In the genomic region with DNA sequence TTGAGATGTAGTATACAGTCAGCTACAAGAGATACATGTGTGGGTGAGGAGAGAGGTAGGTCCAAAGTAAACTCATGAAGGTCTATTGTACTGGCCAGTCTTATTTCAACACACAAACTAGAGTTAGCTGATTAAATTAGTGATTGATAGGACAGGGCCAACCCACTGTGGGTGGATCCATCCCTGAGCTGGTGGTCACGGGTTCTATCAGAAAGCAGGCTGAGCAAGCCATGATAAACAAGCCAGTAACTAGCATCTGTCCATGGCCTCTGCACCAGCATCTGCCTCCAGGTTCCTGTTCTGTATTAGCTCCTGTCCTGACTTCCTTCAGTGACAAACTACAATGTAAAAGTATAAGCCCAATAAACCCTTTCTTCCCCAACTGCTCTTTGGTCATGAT, we compare ENCODE assay signal across 24 mouse cellular contexts.
DNase-seq lines count a peak whose midpoint lies in the region; ATAC-seq and TF ChIP-seq lines count a peak whose summit lies in the region.
"Had no signal": no experiment of that assay in that cellular context is flagged by ENCODE, and none has a peak within 500 bp of the region (broad histone marks: within the 10 kb centered on the region; RNA-seq: fewer than 3 reads in every experiment).

No protein-coding gene starts in this region.

- no peak for TF ChIP-seq POLR2A in MEL (IDR thresholded peaks at IDR 0.05; ENCODE audit: control insufficient read depth in 1 of 2, insufficient read depth in 1 of 2, low read depth in 1 of 2, low read length in 2 of 2, poor library complexity in 1 of 2)

- no peak for TF ChIP-seq CTCF in MEL (IDR thresholded peaks at IDR 0.05 in 2 of 3, conservative IDR thresholded peaks at IDR 0.05 in 1 of 3; ENCODE audit: control insufficient read depth in 1 of 3, insufficient read depth in 1 of 3, low read depth in 2 of 3, low read length in 3 of 3, poor library complexity in 1 of 3, severe bottlenecking in 1 of 3)

- no peaks in the 10 kb centered on the region for H3K9me3 ChIP-seq in MEL (replicated peaks; ENCODE audit: insufficient read depth, low read length)
- H3K9me3 ChIP-seq in liver, embryonic 11.5 days (ENCODE audit: control insufficient read depth, low read length): no peaks in the 10 kb centered on the region
- no peaks in the 10 kb centered on the region for H3K9me3 ChIP-seq in liver, embryonic 15.5 days (replicated peaks)
- no peaks in the 10 kb centered on the region for H3K9me3 ChIP-seq in midbrain, embryonic 14.5 days (ENCODE audit: control insufficient read depth, low read length)
- no peaks in the 10 kb centered on the region for H3K9me3 ChIP-seq in intestine, embryonic 15.5 days
- H3K9me3 ChIP-seq: embryonic facial prominence, embryonic 12.5 days; forebrain, embryonic 13.5 days; G1E; heart, embryonic 13.5 days; hindbrain, embryonic 12.5 days had no signal

- peak; percentile 68 for ATAC-seq in liver, embryonic 11.5 days (replicated peaks; ENCODE audit: low FRiP score)
- ATAC-seq in liver, embryonic 15.5 days (ENCODE audit: insufficient read depth): peak; percentile 71
- peak; percentile 59 for ATAC-seq in megakaryocyte-erythroid progenitor cell, adult 5-6 weeks (replicated peaks; ENCODE audit: low FRiP score, low TSS enrichment, poor library complexity, severe bottlenecking)
- no peak for ATAC-seq in midbrain, embryonic 14.5 days (ENCODE audit: low FRiP score, low TSS enrichment)
- no peak for ATAC-seq in intestine, embryonic 15.5 days
- ATAC-seq: CD4-positive, CD25-positive, alpha-beta regulatory T cell, adult 4 months; forebrain, embryonic 13.5 days; hindbrain, embryonic 16.5 days; inflammation-experienced regulatory T-cells, adult 6 months had no signal

- peak in 1 of 2 experiments; percentile 32; a peak in 2 of 4 replicates for TF ChIP-seq EP300 in MEL (IDR thresholded peaks at IDR 0.05; ENCODE audit: low read depth in 1 of 2, low read length in 2 of 2)

- no peak overlapping the region for H3K4me3 ChIP-seq in MEL (ENCODE audit: control insufficient read depth in 1 of 2, insufficient read depth in 1 of 2, low read depth in 2 of 2, low read length in 2 of 2)
- no peak overlapping the region for H3K4me3 ChIP-seq in liver, embryonic 11.5 days (ENCODE audit: low read depth, low read length)
- H3K4me3 ChIP-seq in liver, embryonic 15.5 days (replicated peaks): no peak overlapping the region
- H3K4me3 ChIP-seq in midbrain, embryonic 14.5 days (replicated peaks; ENCODE audit: low read depth, low read length): no peak overlapping the region
- H3K4me3 ChIP-seq in intestine, embryonic 15.5 days (replicated peaks): no peak overlapping the region
- H3K4me3 ChIP-seq: embryonic facial prominence, embryonic 12.5 days; forebrain, embryonic 13.5 days; heart, embryonic 13.5 days; hindbrain, embryonic 12.5 days had no signal

- no peak overlapping the region for H3K4me2 ChIP-seq in liver, embryonic 11.5 days
- no peak overlapping the region for H3K4me2 ChIP-seq in liver, embryonic 15.5 days
- no peak overlapping the region for H3K4me2 ChIP-seq in midbrain, embryonic 14.5 days (ENCODE audit: low read length)
- no peak overlapping the region for H3K4me2 ChIP-seq in intestine, embryonic 15.5 days (replicated peaks)
- H3K4me2 ChIP-seq: embryonic facial prominence, embryonic 12.5 days; forebrain, embryonic 13.5 days; heart, embryonic 13.5 days; hindbrain, embryonic 12.5 days had no signal

- no peak for TF ChIP-seq RAD21 in MEL (IDR thresholded peaks at IDR 0.05; ENCODE audit: low read depth, low read length)

- 41% methylated on average over 1 of the region's 1 CpGs for WGBS in liver, embryonic 11.5 days
- 16% methylated on average over 1 of the region's 1 CpGs for WGBS in liver, embryonic 15.5 days (ENCODE audit: insufficient replicate concordance)
- 82% methylated on average over 1 of the region's 1 CpGs for WGBS in midbrain, embryonic 14.5 days
- 92% methylated on average over 1 of the region's 1 CpGs for WGBS in intestine, embryonic 15.5 days

- DNase-seq in MEL (ENCODE audit: low read depth, low spot score): peak; percentile 43
- no peak for DNase-seq in liver, embryonic 11.5 days (ENCODE audit: low spot score)
- DNase-seq in midbrain, embryonic 14.5 days: no peak
- no peak for DNase-seq in kidney, adult 11 months
- DNase-seq: adrenal gland, adult 2 months; adrenal gland, postnatal 36 days; B cell, adult 2 months; cerebellum, adult 11 months; cerebellum, adult 8-10 months; cerebellum, postnatal 14 days; forebrain, postnatal 0 days; gastrocnemius, postnatal 14 days; heart, postnatal 36 days had no signal

- no peaks in the 10 kb centered on the region for H3K27me3 ChIP-seq in MEL (ENCODE audit: control insufficient read depth in 1 of 2, insufficient read depth in 2 of 2, low read length in 2 of 2)
- H3K27me3 ChIP-seq in liver, embryonic 11.5 days (replicated peaks; ENCODE audit: control insufficient read depth, insufficient read depth, low read length): no peaks in the 10 kb centered on the region; the same call in 1 of the 2 replicates
- no peaks in the 10 kb centered on the region for H3K27me3 ChIP-seq in liver, embryonic 15.5 days
- no peaks in the 10 kb centered on the region for H3K27me3 ChIP-seq in midbrain, embryonic 14.5 days (ENCODE audit: control insufficient read depth, insufficient read depth, low read length)
- no peaks in the 10 kb centered on the region for H3K27me3 ChIP-seq in intestine, embryonic 15.5 days (replicated peaks)

- no peak overlapping the region for H3K9ac ChIP-seq in MEL (ENCODE audit: control insufficient read depth, low read depth, low read length, poor library complexity, severe bottlenecking)
- H3K9ac ChIP-seq in liver, embryonic 11.5 days (ENCODE audit: low read depth, low read length): no peak overlapping the region
- H3K9ac ChIP-seq in liver, embryonic 15.5 days: no peak overlapping the region
- no peak overlapping the region for H3K9ac ChIP-seq in midbrain, embryonic 14.5 days (replicated peaks; ENCODE audit: low read length)
- H3K9ac ChIP-seq in intestine, embryonic 15.5 days: no peak overlapping the region
- H3K9ac ChIP-seq: embryonic facial prominence, embryonic 12.5 days; forebrain, embryonic 13.5 days; forebrain, postnatal 0 days; heart, embryonic 13.5 days; hindbrain, embryonic 12.5 days had no signal

- H3K36me3 ChIP-seq in MEL (ENCODE audit: control insufficient read depth in 1 of 2, insufficient read depth in 2 of 2, low read length in 2 of 2): peaks cover 0 to 27% of the 10 kb centered on the region in 2 experiments; a peak in 2 of 4 replicates
- H3K36me3 ChIP-seq in liver, embryonic 11.5 days (ENCODE audit: control insufficient read depth, insufficient read depth, low read length): no peaks in the 10 kb centered on the region
- no peaks in the 10 kb centered on the region for H3K36me3 ChIP-seq in liver, embryonic 15.5 days (replicated peaks)
- no peaks in the 10 kb centered on the region for H3K36me3 ChIP-seq in midbrain, embryonic 14.5 days (ENCODE audit: control insufficient read depth, insufficient read depth, low read length)
- no peaks in the 10 kb centered on the region for H3K36me3 ChIP-seq in intestine, embryonic 15.5 days
- H3K36me3 ChIP-seq: embryonic facial prominence, embryonic 12.5 days; G1E; heart, embryonic 13.5 days; hindbrain, embryonic 12.5 days had no signal

- no peak overlapping the region for H3K27ac ChIP-seq in MEL (ENCODE audit: control insufficient read depth, low read depth, low read length)
- no peak overlapping the region for H3K27ac ChIP-seq in liver, embryonic 11.5 days (ENCODE audit: low read depth, low read length)
- no peak overlapping the region for H3K27ac ChIP-seq in liver, embryonic 15.5 days (replicated peaks)
- H3K27ac ChIP-seq in midbrain, embryonic 14.5 days (replicated peaks; ENCODE audit: low read depth, low read length): no peak overlapping the region
- H3K27ac ChIP-seq in intestine, embryonic 15.5 days: no peak overlapping the region
- H3K27ac ChIP-seq: embryonic facial prominence, embryonic 12.5 days; forebrain, embryonic 13.5 days; heart, embryonic 13.5 days; hindbrain, embryonic 12.5 days had no signal

- no peaks in the 10 kb centered on the region for H3K79me2 ChIP-seq in MEL (ENCODE audit: control insufficient read depth, insufficient read depth, low read length, poor library complexity)

- peaks cover 17 to 21% of the 10 kb centered on the region in 2 experiments for H3K4me1 ChIP-seq in MEL (ENCODE audit: control insufficient read depth in 1 of 2, insufficient read depth in 2 of 2, low read length in 2 of 2)
- H3K4me1 ChIP-seq in liver, embryonic 11.5 days (replicated peaks; ENCODE audit: control insufficient read depth, insufficient read depth, low read length): no peaks in the 10 kb centered on the region
- H3K4me1 ChIP-seq in liver, embryonic 15.5 days (replicated peaks): peaks cover 11% of the 10 kb centered on the region; the same call in 1 of the 2 replicates
- H3K4me1 ChIP-seq in midbrain, embryonic 14.5 days (ENCODE audit: control insufficient read depth, insufficient read depth, low read length): no peaks in the 10 kb centered on the region
- no peaks in the 10 kb centered on the region for H3K4me1 ChIP-seq in intestine, embryonic 15.5 days (replicated peaks)
- H3K4me1 ChIP-seq: embryonic facial prominence, embryonic 12.5 days; forebrain, embryonic 13.5 days; heart, embryonic 13.5 days; hindbrain, embryonic 12.5 days had no signal

TF ChIP-seq in MEL, 35 proteins besides CTCF, POLR2A, EP300 and RAD21:
- no peak for TF ChIP-seq JUND (IDR thresholded peaks at IDR 0.05; ENCODE audit: low read depth, low read length)
- 0 out of 2 replicates have a peak, but pooled peaks have one; percentile 41 for TF ChIP-seq USF1 (IDR thresholded peaks at IDR 0.05; ENCODE audit: low read depth, low read length)
- TF ChIP-seq TBP (IDR thresholded peaks at IDR 0.05; ENCODE audit: low read depth, low read length): 0 out of 2 replicates have a peak, but pooled peaks have one; percentile 16

Comparison
In these comparisons a context has a peak if more than half of its experiments do, and no peak if none do; other contexts are left out.
1. ATAC-seq: peak in liver, embryonic 11.5 days (single experiment), liver, embryonic 15.5 days (single experiment) and megakaryocyte-erythroid progenitor cell, adult 5-6 weeks (single experiment); none in midbrain, embryonic 14.5 days (single experiment) and intestine, embryonic 15.5 days (single experiment).